Mouse (Mus musculus): ENCODE data around the gene Flcn. TPM values are rescaled to one million over a fixed set of nuclear protein-coding genes. Genes with fewer than 3 reads are reported as not detected.

The Flcn gene
- total RNA-seq, 2 experiments from 2014 or later: 33.6 to 38.1 TPM

GRCm38 (mm10) chr11:59774522-59774921, 35.3 kb downstream of the Flcn start:
- intact Hi-C loops (cut with DNase I): no loop called here
- no peak for DNase-seq

- DNase-seq: no peak
- intact Hi-C loops (cut with DNase I): no loop called here
Observed at GRCm38 (mm10) chr11:59772902-59773301, 36.9 kb downstream of the Flcn start.

GRCm38 (mm10) chr11:59772291-59772690, 37.5 kb downstream of the Flcn start:
- intact Hi-C loops (cut with DNase I): no loop called here
- no peak for DNase-seq

- DNase-seq: no peak
- intact Hi-C loops (cut with DNase I): no loop called here
Observed at GRCm38 (mm10) chr11:59770753-59771152, 39.1 kb downstream of the Flcn start.

GRCm38 (mm10) chr11:59769738-59770137, 40.1 kb downstream of the Flcn start:
- intact Hi-C loops (cut with DNase I): no loop called here
- no peak for DNase-seq

GRCm38 (mm10) chr11:59769307-59769706, 40.5 kb downstream of the Flcn start:
- intact Hi-C loops (cut with DNase I): no loop called here
- DNase-seq: no peak

GRCm38 (mm10) chr11:59760796-59761195, 49.0 kb downstream of the Flcn start:
- intact Hi-C loops (cut with DNase I): no loop called here
- no peak for DNase-seq

GRCm38 (mm10) chr11:59759626-59760025, 50.2 kb downstream of the Flcn start:
- intact Hi-C loops (cut with DNase I): no loop called here
- DNase-seq: no peak

- DNase-seq: peak; percentile 78 to 81
- intact Hi-C loops (cut with DNase I): no loop called here
Observed at GRCm38 (mm10) chr11:59759178-59759577, 50.6 kb downstream of the Flcn start.

GRCm38 (mm10) chr11:59758191-59758985, 51.4 kb downstream of the Flcn start:
- intact Hi-C loops (cut with DNase I): no loop called here
- no peak for DNase-seq

GRCm38 (mm10) chr11:59756351-59756750, 53.5 kb downstream of the Flcn start:
- intact Hi-C loops (cut with DNase I): no loop called here
- DNase-seq: no peak

- no peak for DNase-seq
- intact Hi-C loops (cut with DNase I): no loop called here
Observed at GRCm38 (mm10) chr11:59754504-59754903, 55.3 kb downstream of the Flcn start.

GRCm38 (mm10) chr11:59749050-59749449, 60.8 kb downstream of the Flcn start:
- DNase-seq: no peak
- intact Hi-C loops (cut with DNase I): loop anchor here (5.0 to 10.0 kb wide), 2 partner anchors 107 to 224 kb away; partner anchors contain the start of gene Zkscan17

GRCm38 (mm10) chr11:59746614-59747013, 63.2 kb downstream of the Flcn start:
- peak; percentile 65 to 75 for DNase-seq
- intact Hi-C loops (cut with DNase I): loop anchor here (1.0 to 10.0 kb wide), 3 partner anchors 104 to 222 kb away; partner anchors contain the start of gene Zkscan17

GRCm38 (mm10) chr11:59745851-59746250, 64.0 kb downstream of the Flcn start:
- intact Hi-C loops (cut with DNase I): loop anchor here (1.0 to 10.0 kb wide), 3 partner anchors 104 to 221 kb away; partner anchors contain the start of gene Zkscan17

GRCm38 (mm10) chr11:59744374-59744773, 65.4 kb downstream of the Flcn start:
- intact Hi-C loops (cut with DNase I): loop anchor here (10.0 kb wide), 1 partner anchor 220 kb away; the partner anchor contains the start of gene Zkscan17
- no peak for DNase-seq

More at GRCm38 (mm10) chr11:59745851-59746250, 64.0 kb downstream of the Flcn start:
- DNase-seq: no peak

GRCm38 (mm10) chr11:59743712-59744111, 66.1 kb downstream of the Flcn start:
- DNase-seq: no peak
- intact Hi-C loops (cut with DNase I): loop anchor here (10.0 kb wide), 1 partner anchor 219 kb away; the partner anchor contains the start of gene Zkscan17

GRCm38 (mm10) chr11:59743307-59743706, 66.5 kb downstream of the Flcn start:
- intact Hi-C loops (cut with DNase I): loop anchor here (10.0 kb wide), 1 partner anchor 219 kb away; the partner anchor contains the start of gene Zkscan17
- no peak for DNase-seq

GRCm38 (mm10) chr11:59741915-59742314, 67.9 kb downstream of the Flcn start:
- intact Hi-C loops (cut with DNase I): loop anchor here (10.0 kb wide), 1 partner anchor 217 kb away; the partner anchor contains the start of gene Zkscan17

More at GRCm38 (mm10) chr11:59741915-59742314, 67.9 kb downstream of the Flcn start:
- no peak for DNase-seq

Measured in heart, postnatal 10 days (tissue).